Mouse (Mus musculus): ENCODE results near the gene Rnft1. TPM values are rescaled to one million over a fixed set of nuclear protein-coding genes. Genes with fewer than 3 reads are reported as not detected.
"Not testable (repeated sequence)": the region's sequence is repeated elsewhere in the genome, so short reads cannot be mapped to it uniquely, and the experiment has no call there.

Gene Rnft1
- polyA plus RNA-seq (2014; fragmentation: Nextera tagmentation; extraction: Ambion mirVana) = 15.7 and 17.6 TPM in 2 replicates

GRCm38 (mm10) chr11:86484101-86484868 is at the start of gene Rnft1:
Gene Rnft1 (plus strand): TSS chr11:86484657.
- DNase-seq (ENCODE audit: low spot score) (peak; percentile 94), ATAC-seq (ENCODE audit: low FRiP score) (peak; percentile 98)
- Histone ChIP-seq H3K4me1 (replicated peaks; ENCODE audit: control insufficient read depth, insufficient read depth, low read length) (peaks cover 9% of the 10 kb centered on the region), H3K36me3 (replicated peaks; ENCODE audit: control insufficient read depth, insufficient read depth) (0 out of 2 replicates have a peak, but pooled peaks cover 3% of the 10 kb centered on the region), H3K27ac (peak within 1 kb of the TSS; percentile 81), H3K4me2 (replicated peaks) (peak within 1 kb of the TSS; percentile 72), H3K4me3 (replicated peaks; ENCODE audit: low read length) (peak within 1 kb of the TSS; percentile 63), H3K9ac (peak within 1 kb of the TSS; percentile 73), H3K27me3 (ENCODE audit: control insufficient read depth, insufficient read depth, low read length) (no peaks in the 10 kb centered on the region), H3K9me3 (ENCODE audit: control insufficient read depth, low read length) (no peaks in the 10 kb centered on the region)
- under 1% methylated on average over 61 of the region's 68 CpGs for WGBS

GRCm38 (mm10) chr11:86436843-86437242 is 47.6 kb upstream of the Rnft1 start:
- H3K27ac ChIP-seq = no peak overlapping the region
- H3K27me3 ChIP-seq (ENCODE audit: control insufficient read depth, insufficient read depth, low read length) = no peaks in the 10 kb centered on the region
- no peaks in the 10 kb centered on the region for H3K9me3 ChIP-seq (ENCODE audit: control insufficient read depth, low read length)
- no peak overlapping the region for H3K4me3 ChIP-seq (replicated peaks; ENCODE audit: low read length)
- H3K36me3 ChIP-seq (replicated peaks; ENCODE audit: control insufficient read depth, insufficient read depth) = no peaks in the 10 kb centered on the region
- 32% methylated on average over 5 of the region's 5 CpGs for WGBS
- H3K9ac ChIP-seq = no peak overlapping the region
- DNase-seq (ENCODE audit: low spot score) (no peak), ATAC-seq (ENCODE audit: low FRiP score) (no peak)
- no peaks in the 10 kb centered on the region for H3K4me1 ChIP-seq (replicated peaks; ENCODE audit: control insufficient read depth, insufficient read depth, low read length)
- H3K4me2 ChIP-seq (replicated peaks) = no peak overlapping the region

GRCm38 (mm10) chr11:86438261-86438660 is 46.2 kb upstream of the Rnft1 start:
- DNase-seq (ENCODE audit: low spot score) = no peak

GRCm38 (mm10) chr11:86440791-86441190 is 43.7 kb upstream of the Rnft1 start:
- 75% methylated on average over 5 of the region's 5 CpGs for WGBS
- Histone ChIP-seq H3K4me1 (replicated peaks; ENCODE audit: control insufficient read depth, insufficient read depth, low read length) (no peaks in the 10 kb centered on the region), H3K27me3 (ENCODE audit: control insufficient read depth, insufficient read depth, low read length) (no peaks in the 10 kb centered on the region), H3K4me2 (replicated peaks) (no peak overlapping the region), H3K27ac (no peak overlapping the region), H3K9ac (no peak overlapping the region), H3K9me3 (ENCODE audit: control insufficient read depth, low read length) (no peaks in the 10 kb centered on the region), H3K4me3 (replicated peaks; ENCODE audit: low read length) (no peak overlapping the region), H3K36me3 (replicated peaks; ENCODE audit: control insufficient read depth, insufficient read depth) (no peaks in the 10 kb centered on the region)
- ATAC-seq (ENCODE audit: low FRiP score) (no peak), DNase-seq (ENCODE audit: low spot score) (no peak)

More at GRCm38 (mm10) chr11:86438261-86438660, 46.2 kb upstream of the Rnft1 start:
- H3K9me3 ChIP-seq (ENCODE audit: control insufficient read depth, low read length) = no peaks in the 10 kb centered on the region
- H3K27ac ChIP-seq = no peak overlapping the region
- no peaks in the 10 kb centered on the region for H3K36me3 ChIP-seq (replicated peaks; ENCODE audit: control insufficient read depth, insufficient read depth)
- no peaks in the 10 kb centered on the region for H3K4me1 ChIP-seq (replicated peaks; ENCODE audit: control insufficient read depth, insufficient read depth, low read length)
- WGBS = 52% methylated on average over 4 of the region's 4 CpGs
- no peak overlapping the region for H3K4me2 ChIP-seq (replicated peaks)
- no peak overlapping the region for H3K4me3 ChIP-seq (replicated peaks; ENCODE audit: low read length)
- H3K27me3 ChIP-seq (ENCODE audit: control insufficient read depth, insufficient read depth, low read length) = no peaks in the 10 kb centered on the region
- no peak for ATAC-seq (ENCODE audit: low FRiP score)
- H3K9ac ChIP-seq = no peak overlapping the region

- WGBS = 93% methylated on average over 5 of the region's 5 CpGs
- H3K4me1 ChIP-seq (replicated peaks; ENCODE audit: control insufficient read depth, insufficient read depth, low read length) = no peaks in the 10 kb centered on the region
- no peaks in the 10 kb centered on the region for H3K36me3 ChIP-seq (replicated peaks; ENCODE audit: control insufficient read depth, insufficient read depth)
- no peak overlapping the region for H3K27ac ChIP-seq
- no peak overlapping the region for H3K4me2 ChIP-seq (replicated peaks)
- ATAC-seq (ENCODE audit: low FRiP score) = no peak
- no peaks in the 10 kb centered on the region for H3K9me3 ChIP-seq (ENCODE audit: control insufficient read depth, low read length)
- no peak overlapping the region for H3K4me3 ChIP-seq (replicated peaks; ENCODE audit: low read length)
- no peak for DNase-seq (ENCODE audit: low spot score)
- H3K9ac ChIP-seq = no peak overlapping the region
- H3K27me3 ChIP-seq (ENCODE audit: control insufficient read depth, insufficient read depth, low read length) = no peaks in the 10 kb centered on the region
Measured at GRCm38 (mm10) chr11:86453991-86454390, 30.5 kb upstream of the Rnft1 start.

GRCm38 (mm10) chr11:86457545-86457944 is 26.9 kb upstream of the Rnft1 start:
- no peak overlapping the region for H3K27ac ChIP-seq
- no peak overlapping the region for H3K9ac ChIP-seq
- no peaks in the 10 kb centered on the region for H3K27me3 ChIP-seq (ENCODE audit: control insufficient read depth, insufficient read depth, low read length)
- 86% methylated on average over 6 of the region's 6 CpGs for WGBS
- H3K4me1 ChIP-seq (replicated peaks; ENCODE audit: control insufficient read depth, insufficient read depth, low read length) = no peaks in the 10 kb centered on the region
- no peaks in the 10 kb centered on the region for H3K36me3 ChIP-seq (replicated peaks; ENCODE audit: control insufficient read depth, insufficient read depth)
- H3K9me3 ChIP-seq (ENCODE audit: control insufficient read depth, low read length) = no peaks in the 10 kb centered on the region
- H3K4me3 ChIP-seq (replicated peaks; ENCODE audit: low read length) = no peak overlapping the region
- no peak overlapping the region for H3K4me2 ChIP-seq (replicated peaks)
- DNase-seq (ENCODE audit: low spot score) (no peak), ATAC-seq (ENCODE audit: low FRiP score) (no peak)

GRCm38 (mm10) chr11:86458866-86459265 is 25.6 kb upstream of the Rnft1 start:
- DNase-seq (ENCODE audit: low spot score) (no peak), ATAC-seq (ENCODE audit: low FRiP score) (no peak)
- Histone ChIP-seq H3K4me3 (replicated peaks; ENCODE audit: low read length) (no peak overlapping the region), H3K9me3 (ENCODE audit: control insufficient read depth, low read length) (no peaks in the 10 kb centered on the region), H3K9ac (no peak overlapping the region), H3K4me2 (replicated peaks) (no peak overlapping the region), H3K27me3 (ENCODE audit: control insufficient read depth, insufficient read depth, low read length) (no peaks in the 10 kb centered on the region), H3K36me3 (replicated peaks; ENCODE audit: control insufficient read depth, insufficient read depth) (no peaks in the 10 kb centered on the region), H3K27ac (no peak overlapping the region), H3K4me1 (replicated peaks; ENCODE audit: control insufficient read depth, insufficient read depth, low read length) (no peaks in the 10 kb centered on the region)
- WGBS = 89% methylated on average over 6 of the region's 6 CpGs

- Histone ChIP-seq H3K9me3 (ENCODE audit: control insufficient read depth, low read length) (no peaks in the 10 kb centered on the region), H3K4me1 (replicated peaks; ENCODE audit: control insufficient read depth, insufficient read depth, low read length) (no peaks in the 10 kb centered on the region), H3K27ac (no peak overlapping the region), H3K36me3 (replicated peaks; ENCODE audit: control insufficient read depth, insufficient read depth) (no peaks in the 10 kb centered on the region), H3K4me3 (replicated peaks; ENCODE audit: low read length) (no peak overlapping the region), H3K27me3 (ENCODE audit: control insufficient read depth, insufficient read depth, low read length) (no peaks in the 10 kb centered on the region), H3K4me2 (replicated peaks) (no peak overlapping the region), H3K9ac (no peak overlapping the region)
- DNase-seq (ENCODE audit: low spot score) (no peak), ATAC-seq (ENCODE audit: low FRiP score) (no peak)
Measured at GRCm38 (mm10) chr11:86462579-86462978, 21.9 kb upstream of the Rnft1 start.

- not testable (repeated sequence) for H3K27me3 ChIP-seq (ENCODE audit: control insufficient read depth, insufficient read depth, low read length); H3K4me2 ChIP-seq (replicated peaks); ATAC-seq (ENCODE audit: low FRiP score); H3K4me1 ChIP-seq (replicated peaks; ENCODE audit: control insufficient read depth, insufficient read depth, low read length); H3K27ac ChIP-seq; H3K9ac ChIP-seq; H3K4me3 ChIP-seq (replicated peaks; ENCODE audit: low read length); H3K36me3 ChIP-seq (replicated peaks; ENCODE audit: control insufficient read depth, insufficient read depth); H3K9me3 ChIP-seq (ENCODE audit: control insufficient read depth, low read length)
- peak; percentile 85 for DNase-seq (ENCODE audit: low spot score)
- 17% methylated on average over 8 of the region's 8 CpGs for WGBS
Measured at GRCm38 (mm10) chr11:86464275-86464674, 20.2 kb upstream of the Rnft1 start.

Data from hindbrain, embryonic 14.5 days (tissue).